Mouse (Mus musculus) 3134 (cell line): ENCODE measurements around the gene Gm6710.
"Not testable (repeated sequence)": the region's sequence is repeated elsewhere in the genome, so short reads cannot be mapped to it uniquely, and the experiment has no call there.

ENCODE experiments used
- DNase-seq: peaks from one replicate; pipeline ENCODE4 v3.0.0-alpha.2; 2011; ENCODE audit warnings: low spot score; ENCODE audit not compliant: insufficient read length; ENCODE audit errors: extremely low read depth

Gm6710 gene

GRCm38 (mm10) chr2:175869024-175869423, at the start of gene Gm6710:
Gene Gm6710 (plus strand): TSS chr2:175869219.
- DNase-seq, result not testable (repeated sequence)
